Mouse (Mus musculus) heart, postnatal 14 days (tissue): ENCODE measurements around the gene Dlg5. TPM values are rescaled to one million over a fixed set of nuclear protein-coding genes. Genes with fewer than 3 reads are reported as not detected.
A peak's percentile ranks its signal among the peaks of the same experiment; 100 is the strongest.

Experiments
- DNase-seq, 2 experiments: peaks; one replicate each; pipeline ENCODE4 v3.0.0; 2021 to 2022
- intact Hi-C: fragments of 180-260 bp; cut with DNase I; formaldehyde crosslinking; loops from one replicate; pipeline ENCODE4 v1.15.1; 2025
- total RNA-seq, 2 experiments: library from RNA; stranded (reverse); gene quantifications; 2 replicates each; pipeline ENCODE4 v1.2.3; 2021

Gene Dlg5
- total RNA-seq, 2 experiments from 2014 or later, result 10.4 to 14.1 TPM

DNA sequence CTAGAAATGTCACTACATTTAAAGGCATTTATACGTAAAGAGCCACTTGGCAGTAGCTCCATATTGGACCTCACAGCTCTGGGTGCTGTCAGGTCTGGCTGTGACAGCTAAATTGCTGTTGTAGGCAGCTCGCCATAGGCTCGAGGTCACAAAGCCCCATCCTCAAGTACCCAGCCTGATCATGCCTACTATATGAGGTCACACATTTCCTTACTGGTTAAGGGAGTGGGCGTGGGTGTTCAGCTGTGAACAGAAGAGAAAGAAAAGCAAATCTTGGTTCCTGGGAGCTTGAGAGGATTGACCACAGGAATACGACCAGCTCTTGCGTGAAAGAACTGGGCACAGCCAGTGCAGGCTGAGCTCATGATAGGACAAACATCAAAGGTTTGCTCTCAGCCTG, 46.0 kb downstream of the Dlg5 start:
- intact Hi-C loops, result no loop called here
- DNase-seq, result no peak

DNA sequence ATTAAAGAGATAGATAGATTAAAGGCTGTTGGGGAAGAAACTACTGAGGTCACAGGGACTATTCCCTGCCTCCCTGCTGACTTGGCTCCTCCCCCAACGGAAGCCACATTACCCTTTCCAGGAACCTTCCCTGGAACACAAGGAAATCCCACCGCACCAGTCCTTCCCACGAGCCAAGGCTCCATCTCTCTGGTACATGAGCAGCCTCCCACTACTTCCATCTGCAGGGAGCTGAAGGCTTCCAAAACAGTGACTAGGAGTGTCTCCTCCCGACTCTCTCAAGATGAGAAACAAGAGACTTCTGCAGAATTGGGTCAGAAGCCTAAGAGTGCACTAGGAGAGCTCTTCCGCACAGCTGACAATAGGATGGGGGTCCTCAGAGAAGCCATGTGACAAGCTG, 47.9 kb downstream of the Dlg5 start:
- intact Hi-C loops, result no loop called here
- no peak for DNase-seq

DNA sequence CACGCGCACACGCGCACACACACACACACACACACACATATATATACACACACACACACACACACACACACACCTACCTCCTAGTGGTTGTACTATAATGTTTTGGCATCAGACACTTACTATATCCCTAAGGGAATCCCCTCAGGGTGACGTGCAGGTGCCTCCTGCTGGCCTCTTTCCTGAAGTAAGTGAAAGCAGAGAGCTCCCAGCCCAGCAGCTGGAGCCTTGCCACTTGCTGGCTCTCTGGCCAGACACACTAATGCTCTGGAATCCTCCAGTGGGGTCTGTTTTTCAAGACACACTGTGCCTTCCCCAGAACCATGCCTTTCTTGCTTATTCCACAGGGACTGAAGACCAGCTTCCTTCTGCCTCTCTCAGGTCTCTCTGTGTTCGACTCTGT, 48.8 kb downstream of the Dlg5 start:
- peak; percentile 60 to 66 for DNase-seq
- intact Hi-C loops, result no loop called here

DNA sequence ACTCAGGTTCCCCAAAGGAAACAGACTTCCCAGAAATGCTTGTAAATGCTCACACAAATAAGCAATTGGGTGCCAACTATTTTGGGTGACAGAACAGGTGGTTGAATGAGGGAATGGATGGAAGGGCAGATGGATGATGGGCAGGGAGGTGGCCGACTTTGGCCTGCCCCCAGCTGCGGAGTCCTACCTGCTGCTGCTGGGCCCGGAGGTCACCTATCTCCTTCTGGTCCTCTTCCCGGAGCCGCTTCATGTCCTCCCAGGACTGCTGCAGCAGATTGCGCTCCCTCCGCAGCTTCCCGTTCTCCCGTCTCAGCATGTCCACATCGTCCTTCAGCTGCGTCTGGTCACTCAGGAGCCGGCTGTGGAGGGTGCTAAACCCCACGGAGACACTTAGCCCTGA, 55.6 kb downstream of the Dlg5 start:
- no peak for DNase-seq
- intact Hi-C loops, result no loop called here

DNA sequence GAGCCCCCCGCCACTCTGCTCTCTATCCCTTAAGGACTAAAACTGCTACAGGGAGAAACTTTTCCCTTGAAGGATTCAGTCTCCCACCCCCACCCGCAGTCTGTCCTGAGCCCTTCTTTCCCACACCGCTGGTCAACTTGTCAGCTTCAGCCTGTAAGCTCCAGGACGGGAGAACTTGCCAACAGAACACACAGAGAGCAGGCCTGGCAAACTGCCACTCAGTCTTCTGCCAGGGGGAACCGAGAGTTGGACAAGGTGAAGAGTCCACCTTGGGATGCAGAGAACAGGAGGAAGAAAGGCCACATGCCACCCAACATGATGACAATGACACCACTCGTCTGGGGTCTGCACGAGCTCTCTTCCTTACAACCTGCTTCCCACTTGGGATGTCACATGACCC, 56.1 kb downstream of the Dlg5 start:
- peak in 1 of 2 experiments; percentile 38 for DNase-seq
- intact Hi-C loops, result no loop called here

DNA sequence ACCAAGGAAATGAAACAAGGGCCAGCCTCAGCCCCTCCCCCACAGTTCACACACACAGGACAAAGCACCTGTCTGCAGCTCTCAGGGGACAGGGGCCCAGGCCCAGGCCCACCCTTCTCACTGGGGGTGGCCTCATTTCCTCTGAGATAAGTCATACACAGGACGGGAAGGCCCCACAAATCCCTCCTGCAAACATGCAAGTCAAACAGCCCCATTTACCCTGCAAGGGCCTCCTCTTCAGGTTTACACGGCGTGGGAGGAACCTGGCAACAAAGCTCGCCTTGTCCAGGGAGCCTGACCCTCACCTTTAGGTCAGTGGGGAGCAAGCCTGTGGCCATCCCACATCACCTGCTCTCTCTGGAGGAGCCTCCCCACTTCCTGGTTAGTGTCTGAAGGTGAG, 60.2 kb downstream of the Dlg5 start:
- no peak for DNase-seq
- intact Hi-C loops, result no loop called here

DNA sequence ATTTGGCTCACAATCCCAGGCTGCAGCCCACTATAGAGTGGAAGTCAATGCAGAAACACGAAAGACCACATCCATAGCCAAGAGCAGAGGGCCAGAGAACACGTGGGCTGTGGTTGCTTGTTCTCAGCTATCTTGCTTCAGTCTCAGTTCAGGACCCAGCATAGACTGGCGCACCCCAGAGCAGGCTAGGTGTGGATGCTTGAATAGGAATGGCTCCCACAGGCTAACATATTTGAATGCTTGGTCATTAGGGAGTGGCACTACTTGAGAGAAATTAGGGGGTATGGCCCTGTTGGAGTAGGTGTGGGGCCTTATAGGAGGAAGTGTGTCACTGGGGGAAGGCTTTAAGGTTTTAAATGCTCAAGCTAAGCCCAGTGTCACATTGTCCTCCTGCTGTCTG, 62.8 kb downstream of the Dlg5 start:
- intact Hi-C loops, result loop anchor here (1.0 to 5.0 kb wide), 3 partner anchors 62 to 116 kb away; partner anchors contain the start of gene Dlg5
- no peak for DNase-seq

DNA sequence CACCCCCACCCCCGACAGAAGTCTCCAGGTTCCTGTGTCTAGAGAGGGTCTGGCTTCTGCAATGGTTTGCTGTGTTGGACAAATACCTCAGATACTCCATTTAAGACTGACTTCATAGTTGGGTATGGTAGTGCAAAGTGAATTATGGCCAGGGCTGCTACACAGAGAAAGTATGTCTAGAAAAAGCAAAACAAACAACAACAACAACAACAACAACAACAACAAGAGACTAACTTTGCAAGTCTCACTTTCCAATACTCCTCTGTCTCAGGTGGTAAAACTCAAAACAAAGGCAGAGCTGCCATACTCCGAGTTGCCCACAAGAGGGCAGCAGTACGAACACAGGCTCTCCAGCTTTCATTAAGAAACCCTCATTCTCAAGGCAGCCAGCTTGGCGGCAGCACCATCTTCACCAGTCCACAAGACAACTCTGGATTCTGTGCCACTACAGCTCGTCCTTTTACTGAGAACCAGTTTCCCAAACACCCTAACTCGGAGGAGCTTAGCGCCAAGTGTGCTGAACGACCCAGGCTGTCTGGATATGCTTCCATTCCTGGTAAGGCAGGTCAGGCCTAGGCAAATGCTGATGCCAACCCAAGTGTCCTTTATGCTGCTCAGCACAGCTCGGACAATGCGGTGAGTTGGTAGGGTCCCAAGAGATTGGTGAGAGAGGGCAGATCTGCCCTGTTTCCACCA, 63.8 kb downstream of the Dlg5 start:
- DNase-seq, result peak; percentile 67 to 78
- intact Hi-C loops, result loop anchor here (1.0 to 5.0 kb wide), 3 partner anchors 63 to 115 kb away; partner anchors contain the start of gene Dlg5

DNA sequence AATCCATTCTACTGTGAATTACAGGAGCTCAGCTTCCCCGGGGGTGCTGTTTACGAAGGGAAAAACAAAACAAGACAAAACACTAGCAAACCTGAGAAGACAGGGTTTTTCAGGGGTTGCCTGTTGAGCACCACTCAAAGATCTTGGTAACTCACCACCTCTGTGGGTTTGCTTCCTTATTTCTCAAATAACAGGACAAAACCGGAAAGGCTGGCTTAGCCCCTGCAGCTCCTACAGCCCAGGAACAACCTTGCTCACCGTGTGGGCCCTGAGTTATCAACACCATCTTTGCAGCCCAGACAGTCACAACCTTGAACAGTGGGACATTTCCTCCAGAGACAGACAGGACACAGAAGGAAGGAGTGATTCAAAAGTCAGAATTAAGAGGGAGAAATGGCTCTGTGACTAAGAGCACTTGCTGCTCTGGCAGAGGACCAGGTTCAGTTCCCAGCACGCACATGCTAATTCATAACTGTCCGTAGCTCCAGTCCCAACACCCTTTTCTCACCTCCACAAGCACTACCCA, 66.2 kb downstream of the Dlg5 start:
- intact Hi-C loops, result no loop called here
- no peak for DNase-seq

DNA sequence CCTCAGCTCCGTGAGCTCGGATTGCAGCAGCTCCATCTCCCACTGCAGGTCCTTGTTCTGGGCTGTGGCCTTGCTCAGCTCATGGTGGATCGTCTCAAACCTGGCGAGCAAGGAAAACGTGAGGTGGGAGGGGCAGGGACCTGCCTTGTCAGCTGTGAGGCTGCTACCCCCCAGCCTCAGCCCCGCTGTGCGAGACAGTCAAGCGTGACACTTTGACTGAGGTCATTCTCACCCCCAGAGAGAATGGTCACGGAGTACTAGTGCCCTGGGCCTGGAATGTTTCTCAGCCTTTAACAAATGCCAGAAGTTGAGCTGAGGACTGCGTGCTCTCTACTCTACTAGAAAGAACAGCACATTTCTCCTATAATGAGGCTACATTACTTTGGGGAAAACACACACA, 69.1 kb downstream of the Dlg5 start:
- intact Hi-C loops, result no loop called here
- no peak for DNase-seq

DNA sequence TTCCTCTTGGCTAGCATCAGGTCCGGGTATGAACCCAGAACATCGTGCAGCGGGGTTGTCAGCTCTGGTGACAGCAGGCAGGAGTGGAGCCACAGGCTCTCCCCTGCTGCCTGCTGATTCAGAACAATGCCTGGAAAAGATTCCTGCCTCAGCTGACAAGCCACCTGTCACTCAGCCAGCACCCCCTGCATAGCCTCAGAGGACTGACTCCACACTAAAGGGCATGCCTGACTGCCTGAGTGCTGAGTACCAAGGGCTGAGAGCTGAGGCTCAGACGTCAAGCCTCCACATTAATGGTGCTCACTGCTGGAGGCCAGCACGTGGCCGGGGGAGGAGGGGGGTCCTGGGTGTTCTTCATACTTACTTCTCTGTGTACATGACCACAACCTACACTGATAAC, 72.4 kb downstream of the Dlg5 start:
- no peak for DNase-seq
- intact Hi-C loops, result no loop called here

DNA sequence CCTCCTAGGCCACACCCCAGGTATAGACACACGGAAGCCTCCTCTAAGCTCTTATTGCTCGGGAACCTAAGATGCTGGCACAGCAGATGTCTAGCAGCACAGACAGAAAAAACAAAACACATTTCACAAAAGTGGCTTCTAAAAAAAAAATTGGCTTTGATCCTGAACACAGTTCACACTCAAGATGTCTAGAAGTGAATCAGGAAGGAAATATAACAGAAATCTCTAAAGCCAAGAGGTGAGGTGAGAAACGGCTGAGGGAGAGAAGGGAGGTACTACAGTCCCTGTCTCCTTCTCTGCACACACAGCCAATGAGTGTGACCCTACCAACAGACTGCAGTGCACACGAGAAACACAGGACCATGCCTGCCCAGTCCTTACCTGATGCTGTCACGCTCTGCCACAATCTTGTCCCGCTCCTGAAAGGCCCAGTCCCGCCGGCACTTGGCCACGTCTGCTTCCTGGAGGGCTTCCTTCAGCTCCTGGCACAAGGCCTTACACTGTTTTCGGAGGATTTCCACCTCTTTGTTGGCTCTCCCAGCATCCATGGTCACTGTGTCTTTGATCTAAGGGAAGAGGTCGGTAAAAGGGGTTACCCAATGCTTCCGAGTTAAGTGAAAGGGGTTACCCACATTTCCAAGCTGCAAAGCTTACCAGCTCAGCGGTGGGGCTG, 73.9 kb downstream of the Dlg5 start:
- peak in 1 of 2 experiments; percentile 15 for DNase-seq
- intact Hi-C loops, result no loop called here

DNA sequence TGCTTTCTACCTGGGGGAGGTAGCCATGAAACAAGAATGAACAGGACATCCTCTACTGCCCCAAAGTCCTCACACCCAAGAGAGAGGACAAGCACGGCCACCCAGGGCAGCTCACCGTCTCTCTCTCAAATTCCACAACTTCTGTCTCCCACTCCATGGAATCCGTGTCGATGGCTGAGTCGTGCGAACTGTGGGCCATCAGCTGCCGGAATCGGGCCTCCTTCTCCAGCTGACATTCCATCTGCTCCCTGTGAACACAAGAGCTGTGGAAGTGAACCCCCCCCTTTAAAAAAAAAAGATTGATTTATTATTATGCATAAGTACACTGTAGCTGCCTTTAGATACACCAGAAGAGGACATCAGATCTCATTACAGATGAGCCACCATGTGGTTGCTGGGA, 79.7 kb downstream of the Dlg5 start:
- intact Hi-C loops, result no loop called here
- DNase-seq, result no peak

DNA sequence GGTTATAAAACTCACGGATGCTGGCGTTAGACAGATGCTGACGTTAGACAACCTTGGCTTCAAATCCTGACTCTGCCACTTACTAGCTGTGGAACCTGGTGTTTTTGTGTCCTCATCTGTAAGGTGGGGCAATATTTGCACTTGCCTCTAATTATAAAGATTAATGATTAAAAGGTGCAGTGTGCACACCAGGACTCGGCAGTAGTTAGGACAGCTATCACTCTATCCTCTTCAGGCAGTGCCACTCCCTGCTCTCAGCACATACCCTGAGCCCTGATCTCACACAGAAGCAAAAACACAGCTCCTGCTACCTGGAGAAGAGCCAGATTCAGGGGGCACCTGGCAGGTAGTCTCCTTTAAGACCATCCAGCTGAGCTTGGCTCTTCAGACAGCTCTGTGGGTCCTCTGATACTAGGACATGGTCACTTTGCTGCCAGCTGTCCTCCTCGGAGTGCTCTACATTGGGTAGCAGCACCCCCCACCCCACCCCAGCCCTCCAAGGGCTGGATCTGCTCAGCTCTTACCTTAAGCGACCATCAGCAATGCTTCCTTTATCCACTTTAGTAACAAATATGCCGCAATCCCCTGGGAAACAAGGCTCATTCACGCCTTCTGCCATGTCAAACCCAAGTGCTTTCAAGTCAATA, 80.9 kb downstream of the Dlg5 start:
- no peak for DNase-seq
- intact Hi-C loops, result no loop called here

DNA sequence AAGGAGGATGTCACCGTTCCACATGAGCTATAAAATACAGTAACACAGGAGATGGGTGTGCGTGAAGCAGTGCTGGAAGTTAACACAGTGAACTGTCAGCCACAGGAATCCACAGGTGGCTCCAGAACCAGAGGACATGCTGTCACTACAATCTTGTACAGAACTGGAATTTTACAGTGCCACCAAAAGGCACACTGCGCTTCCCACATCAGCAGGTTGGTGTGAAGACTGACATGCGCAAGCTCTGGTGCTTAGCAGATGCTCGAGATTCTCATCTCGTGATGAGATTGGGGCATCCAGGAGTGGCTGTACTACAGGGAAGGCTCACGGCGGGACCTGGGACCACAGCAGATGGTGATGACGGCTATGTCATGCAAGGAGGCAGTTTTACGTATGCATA, 82.9 kb downstream of the Dlg5 start:
- no peak for DNase-seq
- intact Hi-C loops, result no loop called here

DNA sequence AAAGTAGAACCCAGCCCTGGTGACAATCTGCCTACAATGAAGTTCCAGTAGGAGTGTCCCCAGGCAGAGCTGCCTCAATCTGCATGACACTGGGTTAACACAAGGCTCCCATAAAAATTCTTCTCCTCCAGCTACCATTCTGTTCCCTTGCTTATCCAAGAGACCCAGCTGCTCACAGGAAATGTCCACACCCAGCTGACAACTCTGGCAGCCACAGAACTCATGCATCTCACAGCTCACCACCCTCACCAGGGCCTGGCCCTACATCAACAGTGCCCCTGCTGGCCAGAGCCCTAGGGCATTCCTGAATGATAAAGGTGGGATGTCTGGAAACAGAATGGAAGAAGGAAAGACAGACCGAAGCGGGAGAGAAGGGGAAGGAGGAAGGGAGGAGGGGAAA, 96.8 kb downstream of the Dlg5 start:
- DNase-seq, result no peak
- intact Hi-C loops, result no loop called here

DNA sequence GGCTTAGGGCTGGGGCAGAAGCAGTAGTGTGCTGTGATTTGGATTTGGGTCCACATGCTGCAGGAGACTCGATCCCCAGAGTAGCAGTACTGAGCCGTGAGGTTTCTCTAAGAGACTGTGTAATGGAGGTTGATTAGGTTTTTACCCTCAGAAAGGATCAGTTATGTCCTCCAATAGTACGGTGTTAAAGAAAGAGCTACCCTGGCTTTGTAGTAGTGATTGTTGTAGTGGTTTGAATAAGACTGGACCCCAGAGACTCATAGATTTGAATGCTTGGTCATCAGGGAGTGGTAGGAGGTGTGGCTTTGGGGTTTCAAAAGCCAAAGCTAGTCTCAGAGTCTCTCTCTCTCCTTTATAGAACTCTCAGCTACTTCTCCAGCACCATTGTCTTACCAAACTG, 100.9 kb downstream of the Dlg5 start:
- DNase-seq, result no peak
- intact Hi-C loops, result no loop called here

DNA sequence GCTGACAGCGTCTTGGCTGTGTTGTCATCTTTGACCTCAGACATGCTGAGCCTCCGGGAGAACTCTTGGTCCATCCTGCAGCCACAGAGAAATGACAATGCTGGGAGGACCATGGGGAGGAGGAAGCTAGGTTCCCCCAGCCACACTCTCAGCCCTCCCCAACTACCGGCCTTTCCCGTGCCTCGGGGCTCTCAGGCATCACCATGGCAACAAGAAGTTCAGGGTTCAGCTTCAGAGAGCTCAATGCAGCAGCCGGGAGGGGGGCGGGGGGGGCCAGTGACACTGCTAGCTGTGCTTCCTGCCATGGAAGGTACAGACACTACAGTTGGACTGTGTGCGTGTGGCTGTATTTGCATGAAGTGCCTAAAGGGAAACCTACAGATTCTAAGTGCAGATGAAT, 101.3 kb downstream of the Dlg5 start:
- intact Hi-C loops, result no loop called here
- no peak for DNase-seq

DNA sequence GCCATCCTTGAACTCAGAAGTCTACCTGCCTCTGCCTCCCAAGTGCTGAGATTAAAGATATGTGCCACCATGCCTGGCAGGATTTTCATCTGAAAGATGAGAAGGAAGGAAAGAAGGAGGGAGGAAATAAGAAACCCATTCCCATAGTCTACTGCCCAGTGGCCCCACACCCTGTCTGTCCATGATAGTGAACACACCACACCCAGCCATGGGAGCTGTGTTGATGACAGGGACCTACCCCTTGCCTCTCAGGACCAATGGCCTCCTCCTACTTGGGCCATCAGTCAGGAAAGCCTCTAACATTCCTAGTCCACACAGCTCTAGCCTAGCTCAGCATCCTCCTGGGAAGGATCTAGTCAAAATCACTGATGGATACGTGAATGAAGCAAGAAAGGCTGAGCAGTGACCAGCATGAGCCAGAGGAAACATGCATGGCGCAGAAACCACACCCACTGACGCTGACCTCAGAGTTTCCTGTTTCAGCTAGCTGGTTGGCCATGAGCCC, 102.7 kb downstream of the Dlg5 start:
- no peak for DNase-seq
- intact Hi-C loops, result no loop called here

DNA sequence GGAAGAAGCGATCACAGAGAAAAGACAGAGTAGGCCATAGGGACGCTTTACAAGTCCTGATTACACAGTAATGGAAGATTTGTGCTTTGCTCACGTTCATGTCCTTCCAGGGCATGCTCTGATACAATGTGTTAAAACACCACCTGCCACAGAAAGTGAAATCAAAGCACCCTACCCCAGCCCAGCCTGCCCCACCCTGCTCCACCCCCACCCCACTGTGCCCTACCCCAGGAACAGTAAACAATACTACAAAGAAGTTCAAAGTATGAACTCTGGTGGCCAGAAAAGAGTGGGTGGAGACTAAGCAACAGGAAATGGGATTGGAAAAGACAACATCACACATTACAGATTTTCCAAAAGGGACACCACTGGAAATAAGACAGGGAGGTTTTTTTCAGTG, 104.0 kb downstream of the Dlg5 start:
- DNase-seq, result no peak
- intact Hi-C loops, result no loop called here

DNA sequence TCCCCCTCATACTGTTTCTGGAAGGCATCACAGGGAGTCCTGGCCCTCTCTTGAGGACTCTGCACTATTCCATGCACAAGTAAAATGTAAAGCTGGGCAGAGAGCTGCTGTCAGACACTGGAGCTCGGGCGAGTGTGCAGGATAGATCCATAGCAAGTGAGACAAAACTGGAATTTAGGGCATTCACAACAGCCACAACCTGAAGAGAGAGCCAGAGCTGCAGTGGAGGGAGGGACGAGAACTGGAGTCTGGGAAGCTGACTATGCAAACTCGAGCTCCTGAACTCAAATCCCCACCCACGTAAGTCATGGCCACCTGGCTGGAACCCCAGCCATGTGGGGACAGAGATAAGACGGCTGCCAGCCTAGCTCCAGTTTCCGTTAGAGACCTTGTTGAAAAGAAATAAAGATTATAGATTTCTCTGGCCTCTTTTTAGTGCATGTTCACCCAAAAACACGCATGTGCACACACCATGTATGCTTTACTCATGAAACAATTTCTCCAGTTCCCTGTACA, 105.4 kb downstream of the Dlg5 start:
- intact Hi-C loops, result no loop called here

More for the DNA sequence above, 105.4 kb downstream of the Dlg5 start:
- no peak for DNase-seq
